Mouse (Mus musculus) heart, adult 2 months (tissue): ENCODE data around the gene Zfp784. TPM values are rescaled to one million over a fixed set of nuclear protein-coding genes. Genes with fewer than 3 reads are reported as not detected.
"Not testable (repeated sequence)": the region's sequence is repeated elsewhere in the genome, so short reads cannot be mapped to it uniquely, and the experiment has no call there.

Experiments
- DNase-seq, 2 experiments: peaks; one replicate each; pipeline ENCODE4 v3.0.0; 2021
- H3K27ac ChIP-seq: fragments of 200-600 bp; 2 replicates; pipeline ENCODE4 v1.8.1; 2022
- H3K27me3 ChIP-seq: fragments of 200-500 bp; 2 replicates; pipeline ENCODE4 v1.6.1; 2012; ENCODE audit warnings: mild to moderate bottlenecking, low read length, inconsistent platforms, mixed read lengths; ENCODE audit not compliant: control insufficient read depth, insufficient read depth
- H3K36me3 ChIP-seq: fragments of 200-500 bp; 2 replicates; pipeline ENCODE4 v1.6.1; 2012; ENCODE audit warnings: low read length, inconsistent platforms; ENCODE audit not compliant: control insufficient read depth, insufficient read depth
- H3K4me1 ChIP-seq: fragments of 200-500 bp; 2 replicates; pipeline ENCODE4 v1.6.1; 2011; ENCODE audit warnings: low read length; ENCODE audit not compliant: control insufficient read depth, insufficient read depth
- H3K4me3 ChIP-seq: fragments of 200-600 bp; 2 replicates; pipeline ENCODE4 v1.8.1; 2022
- H3K79me2 ChIP-seq: fragments of 200-500 bp; replicated peaks from 2 replicates; pipeline ENCODE4 v1.6.1; 2012; ENCODE audit warnings: mild to moderate bottlenecking, inconsistent platforms, low read length, moderate library complexity, mixed read lengths; ENCODE audit not compliant: control insufficient read depth, insufficient read depth
- H3K9ac ChIP-seq: fragments of 200-500 bp; 2 replicates; pipeline ENCODE4 v1.6.1; 2012; ENCODE audit warnings: low read depth, mild to moderate bottlenecking, control low read depth, inconsistent platforms, low read length, mixed read lengths
- CTCF ChIP-seq: fragments of 200-600 bp; IDR thresholded peaks from 2 replicates; pipeline ENCODE4 v1.8.1; 2022; ENCODE audit warnings: antibody characterized with exemption, mild to moderate bottlenecking, moderate library complexity
- EP300 ChIP-seq: fragments of 200-500 bp; IDR thresholded peaks from 2 replicates; pipeline ENCODE4 v1.6.1; 2011; ENCODE audit warnings: low read depth, low read length, control low read depth; ENCODE audit not compliant: insufficient read depth
- POLR2A ChIP-seq: fragments of 200-500 bp; IDR thresholded peaks from 2 replicates; pipeline ENCODE4 v1.6.1; 2011; ENCODE audit warnings: mild to moderate bottlenecking, low read depth, low read length, control low read depth; ENCODE audit not compliant: insufficient read depth
- WGBS: fragments of 180-500 bp; shearing (Covaris S2); methylation state at CpG from one replicate; pipeline ENCODE4 v1.1.7; 2018; 5-methylcytosine and 5-hydroxymethylcytosine counted together
- intact Hi-C: fragments of 180-260 bp; cut with DNase I; formaldehyde crosslinking; loops from one replicate; pipeline ENCODE4 v1.15.1; 2025
- polyA plus RNA-seq: library from polyadenylated mRNA; depleted of rRNA; stranded (reverse); fragments of >200 nt; gene quantifications from 2 replicates; pipeline ENCODE4 v1.2.3, GENCODE M21; 2012
- total RNA-seq, 2 experiments: library from RNA; stranded (reverse); gene quantifications; 2 replicates each; pipeline ENCODE4 v1.2.3; 2021

The Zfp784 gene
- total and polyA plus RNA-seq, 3 experiments: 5.0 to 7.0 (median 5.6) TPM

DNA sequence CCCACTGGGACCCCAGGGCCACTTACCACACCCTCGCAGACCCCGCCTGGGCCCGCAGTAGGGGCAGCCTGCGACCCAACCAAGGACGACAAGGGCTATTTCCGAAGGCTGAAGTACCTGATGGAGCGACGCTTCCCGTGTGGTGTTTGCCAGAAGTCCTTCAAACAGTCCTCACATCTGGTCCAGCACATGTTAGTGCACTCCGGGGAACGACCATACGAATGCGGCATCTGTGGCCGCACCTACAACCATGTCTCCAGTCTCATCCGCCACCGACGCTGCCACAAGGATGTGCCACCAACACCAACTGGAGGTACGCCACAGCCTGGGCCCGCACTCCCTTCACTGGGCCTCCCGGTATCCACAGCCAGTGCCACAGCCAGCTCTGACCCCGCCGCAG lies 8.7 kb downstream of the Zfp784 start:
- no peak overlapping the region for H3K9ac ChIP-seq
- H3K4me1 ChIP-seq: no peaks in the 10 kb centered on the region
- peaks cover 3% of the 10 kb centered on the region for H3K79me2 ChIP-seq
- no peak overlapping the region for H3K4me3 ChIP-seq
- no peak overlapping the region for H3K27ac ChIP-seq
- WGBS: 94% methylated on average over 22 of the region's 22 CpGs
- intact Hi-C loops: no loop called here
- no peak for TF ChIP-seq CTCF
- no peak for TF ChIP-seq POLR2A
- TF ChIP-seq EP300: no peak
- H3K36me3 ChIP-seq: no peaks in the 10 kb centered on the region
- no peaks in the 10 kb centered on the region for H3K27me3 ChIP-seq
- no peak for DNase-seq

DNA sequence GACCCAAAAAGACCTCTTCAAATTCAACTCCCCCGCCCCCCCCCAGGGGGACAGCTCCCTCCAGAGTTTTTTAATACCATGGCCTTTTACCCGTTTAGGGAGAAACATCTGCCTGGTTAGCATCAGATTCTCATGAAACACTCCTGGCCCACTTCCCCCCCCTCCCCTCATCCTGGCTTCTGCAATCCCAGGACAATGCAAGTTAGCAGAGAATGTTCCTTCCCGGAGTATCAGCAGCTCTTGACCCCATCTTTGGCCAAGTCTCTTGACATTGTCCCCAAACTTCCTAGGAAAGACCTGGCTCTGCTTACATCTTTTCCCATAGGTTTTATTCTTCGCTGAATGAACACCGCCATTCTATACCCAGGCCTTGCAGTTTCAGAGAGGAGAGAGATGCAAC lies 17.0 kb downstream of the Zfp784 start:
- Histone ChIP-seq H3K9ac (no peak overlapping the region; the same call in 1 of the 2 replicates), H3K4me3 (peak overlapping the region; percentile 87), H3K4me1 (peaks cover 4% of the 10 kb centered on the region; the same call in 1 of the 2 replicates), H3K27me3 (no peaks in the 10 kb centered on the region), H3K79me2 (peaks cover 1% of the 10 kb centered on the region; the same call in 1 of the 2 replicates), H3K27ac (peak overlapping the region; percentile 98), H3K36me3 (no peaks in the 10 kb centered on the region)
- no peak for DNase-seq
- TF ChIP-seq EP300 (no peak), POLR2A (no peak), CTCF (no peak)
- 39% methylated on average over 5 of the region's 5 CpGs for WGBS
- intact Hi-C loops: loop anchor here (2.0 kb wide), 1 partner anchor 18 kb away; the partner anchor contains the start of gene Zfp784

DNA sequence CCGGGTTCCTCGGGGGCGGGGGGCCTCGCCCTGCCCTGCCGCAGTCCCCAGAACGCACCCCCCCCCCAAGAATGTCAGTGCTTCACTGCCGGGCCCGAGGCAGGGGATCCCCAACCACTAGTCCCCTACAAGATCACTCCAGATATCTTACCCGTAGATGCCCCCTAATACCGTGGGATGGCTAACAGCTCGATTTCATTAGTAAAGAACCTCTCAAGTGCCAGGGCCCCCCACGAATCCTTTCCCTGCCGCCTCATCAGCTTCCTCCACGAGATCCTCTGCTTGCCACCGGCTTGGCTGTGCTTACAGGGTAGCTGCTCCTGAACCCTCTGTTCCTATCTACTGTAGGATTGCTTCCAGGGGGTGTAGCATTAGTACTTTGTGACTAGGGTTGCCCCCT lies 17.6 kb downstream of the Zfp784 start:
- TF ChIP-seq CTCF: no peak
- TF ChIP-seq EP300: no peak
- TF ChIP-seq POLR2A: no peak
- 0% methylated on average over 15 of the region's 15 CpGs for WGBS
- H3K4me3 ChIP-seq: peak overlapping the region; percentile 87
- peak overlapping the region; percentile 98 for H3K27ac ChIP-seq
- no peak for DNase-seq
- peak overlapping the region; percentile 85 for H3K9ac ChIP-seq
- H3K4me1 ChIP-seq: peaks cover 4% of the 10 kb centered on the region; the same call in 1 of the 2 replicates
- peaks cover 1% of the 10 kb centered on the region; the same call in 1 of the 2 replicates for H3K79me2 ChIP-seq
- H3K36me3 ChIP-seq: no peaks in the 10 kb centered on the region
- H3K27me3 ChIP-seq: no peaks in the 10 kb centered on the region
- intact Hi-C loops: loop anchor here (2.0 kb wide), 1 partner anchor 18 kb away; the partner anchor contains the start of gene Zfp784

DNA sequence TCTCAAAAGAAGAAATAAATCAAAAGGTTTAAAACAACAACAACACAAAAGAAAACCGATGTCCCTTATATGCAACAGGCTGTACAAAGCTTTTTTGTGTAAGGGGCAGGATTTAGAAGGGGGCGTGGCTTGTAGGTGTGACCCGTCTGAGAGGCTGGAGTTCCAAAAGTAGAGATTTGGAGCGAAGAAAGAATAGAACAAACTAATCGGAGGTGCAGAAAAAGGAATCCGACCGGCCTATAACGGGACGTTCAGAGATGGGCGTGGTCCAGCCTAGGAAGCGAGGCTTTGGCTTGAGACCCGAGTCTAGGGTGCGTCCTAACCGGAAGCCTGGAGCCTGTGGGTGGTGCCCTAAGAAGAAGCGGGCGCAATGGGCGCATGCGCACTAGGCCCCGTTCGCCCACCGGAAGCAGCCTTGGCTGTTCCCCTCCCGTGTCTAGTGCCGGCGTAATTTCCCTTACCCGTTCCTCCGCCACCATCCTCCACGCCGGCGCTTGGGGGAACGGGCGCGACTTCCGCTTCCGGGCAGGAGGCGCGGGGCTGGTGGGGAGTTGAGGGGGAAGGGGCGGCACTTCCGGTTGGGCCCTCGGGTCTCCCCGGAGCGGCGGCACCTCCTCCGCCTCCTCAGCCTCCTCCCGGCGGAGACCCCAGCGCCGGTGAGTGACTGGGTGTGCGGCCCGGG lies 18.1 kb downstream of the Zfp784 start, which contains the start of the genes Zfp865 and Ccdc106:
Zfp865 (plus strand) TSS at position 377 of the 682 bp plus-strand sequence.
Ccdc106 (plus strand) TSS at position 554 of the 682 bp plus-strand sequence.
- H3K9ac ChIP-seq: peak within 1 kb of the TSS; percentile 85
- H3K27ac ChIP-seq: peak within 1 kb of the TSS; percentile 98
- peak; percentile 98 to 100 for DNase-seq
- no peaks in the 10 kb centered on the region; the same call in 1 of the 2 replicates for H3K79me2 ChIP-seq
- no peaks in the 10 kb centered on the region for H3K36me3 ChIP-seq
- WGBS: under 1% methylated on average over 49 of the region's 49 CpGs
- no peaks in the 10 kb centered on the region for H3K27me3 ChIP-seq
- no peak for TF ChIP-seq CTCF
- TF ChIP-seq POLR2A: peak; percentile 89
- TF ChIP-seq EP300: peak; percentile 51; the same call in 1 of the 2 replicates
- H3K4me3 ChIP-seq: peak within 1 kb of the TSS; percentile 87
- peaks cover 4% of the 10 kb centered on the region; the same call in 1 of the 2 replicates for H3K4me1 ChIP-seq
- intact Hi-C loops: loop anchor here (2.0 to 10.0 kb wide), 2 partner anchors 19 to 365 kb away; partner anchors contain the start of genes Ppp6r1 and Zfp784

DNA sequence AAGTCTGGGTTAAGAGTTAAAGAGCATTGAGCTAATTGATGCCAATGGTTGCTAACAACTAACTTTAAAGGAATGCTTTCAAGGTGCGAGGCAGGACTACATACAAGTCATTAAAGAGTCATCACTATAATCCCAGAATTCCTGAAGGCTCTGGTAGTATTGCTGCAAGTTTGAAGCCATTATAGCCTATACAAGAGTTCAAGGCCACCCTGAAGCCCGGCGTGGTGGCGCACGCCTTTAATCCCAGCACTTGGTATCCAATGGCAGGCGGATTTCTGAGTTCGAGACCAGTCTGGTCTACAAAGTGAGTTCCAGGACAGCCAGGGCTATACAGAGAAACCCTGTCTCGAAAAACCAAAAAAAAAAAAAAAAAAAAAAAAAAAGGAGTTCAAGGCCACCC lies 18.7 kb downstream of the Zfp784 start:
- H3K36me3 ChIP-seq, H3K4me1 ChIP-seq, H3K79me2 ChIP-seq, H3K27me3 ChIP-seq, H3K9ac ChIP-seq: not testable (repeated sequence)
- Histone ChIP-seq H3K4me3 (peak overlapping the region; percentile 87), H3K27ac (peak overlapping the region; percentile 98)
- intact Hi-C loops: loop anchor here (10.0 kb wide), 1 partner anchor 365 kb away; the partner anchor contains the start of gene Ppp6r1
- peak in 1 of 2 experiments; percentile 31 for DNase-seq
- WGBS: 31% methylated on average over 8 of the region's 8 CpGs

DNA sequence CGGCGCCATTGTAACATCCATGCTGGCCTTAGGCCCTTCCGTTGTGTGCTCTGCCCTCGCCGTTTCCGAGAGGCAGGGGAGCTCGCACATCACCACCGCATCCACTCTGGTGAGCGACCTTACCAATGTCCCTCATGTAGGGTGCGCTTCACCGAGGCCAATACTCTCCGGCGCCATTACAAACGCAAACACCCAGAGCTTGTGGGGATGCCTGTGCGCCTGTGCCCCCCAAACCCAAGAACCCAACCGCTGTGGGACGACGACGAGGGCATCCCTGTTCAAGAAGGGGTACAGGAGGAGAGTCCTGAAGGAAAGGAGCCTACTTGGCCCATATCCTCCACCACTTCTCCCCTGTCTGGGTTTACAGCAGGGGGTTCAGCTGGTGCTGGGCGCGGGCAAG lies 20.3 kb downstream of the Zfp784 start:
- no peak overlapping the region; the same call in 1 of the 2 replicates for H3K27ac ChIP-seq
- peaks cover 4% of the 10 kb centered on the region; the same call in 1 of the 2 replicates for H3K4me1 ChIP-seq
- no peak overlapping the region for H3K9ac ChIP-seq
- no peaks in the 10 kb centered on the region for H3K79me2 ChIP-seq
- 97% methylated on average over 21 of the region's 21 CpGs for WGBS
- intact Hi-C loops: loop anchor here (10.0 kb wide), 1 partner anchor 363 kb away; the partner anchor contains the start of gene Ppp6r1
- TF ChIP-seq EP300 (no peak), CTCF (no peak), POLR2A (no peak)
- no peaks in the 10 kb centered on the region for H3K36me3 ChIP-seq
- no peak overlapping the region for H3K4me3 ChIP-seq
- H3K27me3 ChIP-seq: no peaks in the 10 kb centered on the region
- DNase-seq: no peak
